Mouse (Mus musculus) heart, embryonic 16.5 days (tissue): ENCODE results near the gene Acsm2. TPM values are rescaled to one million over a fixed set of nuclear protein-coding genes. Genes with fewer than 3 reads are reported as not detected.

Experiments used
- ATAC-seq: fragments of 200-750 bp; cut with Nextera tagmentation; replicated peaks from 2 replicates; pipeline ENCODE4 v1.8.0; 2017; ENCODE audit warnings: moderate number of reproducible peaks; ENCODE audit not compliant: insufficient read depth, low FRiP score; ENCODE audit errors: extremely low read depth
- H3K27ac ChIP-seq: fragments of 300-500 bp; sonication (generic); 2 replicates; pipeline ENCODE4 v1.5.1; 2014; ENCODE audit warnings: mild to moderate bottlenecking, low read length, control low read depth, moderate library complexity
- H3K27me3 ChIP-seq: fragments of 300-500 bp; sonication (generic); 2 replicates; pipeline ENCODE4 v1.6.1; 2014; ENCODE audit warnings: low read length, mixed read lengths; ENCODE audit not compliant: control insufficient read depth, insufficient read depth
- H3K36me3 ChIP-seq: fragments of 300-500 bp; sonication (generic); 2 replicates; pipeline ENCODE4 v1.6.1; 2014; ENCODE audit not compliant: control insufficient read depth, insufficient read depth
- H3K4me1 ChIP-seq: fragments of 300-500 bp; sonication (generic); 2 replicates; pipeline ENCODE4 v1.6.1; 2014; ENCODE audit warnings: low read length, mixed read lengths; ENCODE audit not compliant: control insufficient read depth, insufficient read depth
- H3K4me2 ChIP-seq: fragments of 300-500 bp; sonication (generic); 2 replicates; pipeline ENCODE4 v1.6.1; 2014; ENCODE audit warnings: low read depth, mild to moderate bottlenecking, control low read depth, low read length
- H3K4me3 ChIP-seq: fragments of 300-500 bp; sonication (generic); 2 replicates; pipeline ENCODE4 v1.5.1; 2014; ENCODE audit warnings: mild to moderate bottlenecking, control low read depth, low read length
- H3K9ac ChIP-seq: fragments of 300-500 bp; sonication (generic); 2 replicates; pipeline ENCODE4 v1.6.1; 2014; ENCODE audit warnings: low read length, control low read depth
- H3K9me3 ChIP-seq: fragments of 300-500 bp; sonication (generic); replicated peaks from 2 replicates; pipeline ENCODE4 v1.6.1; 2016; ENCODE audit warnings: low read length; ENCODE audit not compliant: control insufficient read depth
- WGBS: fragments of 180-500 bp; shearing (Covaris S2); extraction: QIAGEN DNeasy Blood & Tissue Kit; methylation state at CpG from one replicate; pipeline ENCODE4 v1.1.7; 2014; 5-methylcytosine and 5-hydroxymethylcytosine counted together
- polyA plus RNA-seq: library from polyadenylated mRNA; unstranded; fragments of >200 nt; fragmentation: Nextera tagmentation; extraction: Ambion mirVana; gene quantifications from 2 replicates; pipeline ENCODE4 v1.2.1, GENCODE M21; 2015

The Acsm2 gene
- polyA plus RNA-seq: not detected in 2 replicates

DNA sequence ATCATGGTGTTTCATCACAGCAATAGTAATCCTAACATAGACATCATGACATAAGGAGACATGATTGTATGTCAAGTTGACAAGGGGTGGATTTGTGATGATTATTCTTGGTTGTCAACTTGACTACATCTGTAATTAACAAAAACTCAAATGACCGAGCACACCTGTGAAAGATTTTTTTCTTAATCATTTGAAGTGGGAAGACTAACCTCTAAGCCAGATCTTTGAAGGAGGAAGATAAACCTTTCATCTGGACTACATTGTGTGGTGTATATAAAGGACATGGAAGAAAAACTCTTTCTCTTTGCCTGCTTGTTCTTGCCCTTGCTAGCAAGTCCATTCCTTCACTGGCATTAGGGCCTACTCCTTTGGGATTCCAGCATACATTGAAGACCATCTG, at the start of gene Acsm2:
Gene Acsm2 (plus strand): TSS at position 301 of the 400 bp plus-strand sequence.
- H3K4me1 ChIP-seq: no peaks in the 10 kb centered on the region
- H3K9me3 ChIP-seq: no peaks in the 10 kb centered on the region
- H3K36me3 ChIP-seq: no peaks in the 10 kb centered on the region
- no peak for ATAC-seq
- no peak within 1 kb of the TSS for H3K4me3 ChIP-seq
- whole genome bisulfite sequencing: 71% methylated on average over 1 of the region's 1 CpGs
- H3K9ac ChIP-seq: no peak within 1 kb of the TSS
- no peak within 1 kb of the TSS for H3K27ac ChIP-seq
- no peak within 1 kb of the TSS for H3K4me2 ChIP-seq
- H3K27me3 ChIP-seq: no peaks in the 10 kb centered on the region

DNA sequence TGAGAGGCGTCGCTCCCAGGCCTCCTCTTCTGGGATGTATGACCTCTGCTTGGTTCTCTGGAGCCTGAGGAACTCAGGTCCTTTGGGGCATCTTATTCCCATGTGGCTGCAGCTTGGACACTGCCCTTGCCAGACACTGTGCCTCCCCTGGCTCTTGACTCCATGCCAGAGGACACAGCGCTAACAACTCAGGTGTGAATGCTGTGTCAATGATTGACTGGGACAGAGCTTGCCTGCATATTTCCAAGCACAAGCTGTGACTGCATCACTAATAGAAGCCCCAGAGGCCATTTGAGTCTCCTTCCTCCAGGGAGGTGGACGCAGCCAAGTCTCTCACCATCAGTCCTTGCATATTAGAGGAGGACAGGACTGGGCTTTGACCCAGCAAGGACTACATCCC, 43.0 kb upstream of the Acsm2 start:
- Histone ChIP-seq H3K9ac (no peak overlapping the region), H3K4me1 (no peaks in the 10 kb centered on the region), H3K4me3 (no peak overlapping the region), H3K4me2 (no peak overlapping the region), H3K9me3 (no peaks in the 10 kb centered on the region), H3K27ac (no peak overlapping the region), H3K36me3 (no peaks in the 10 kb centered on the region), H3K27me3 (no peaks in the 10 kb centered on the region)
- no peak for ATAC-seq
- WGBS: 86% methylated on average over 4 of the region's 4 CpGs

DNA sequence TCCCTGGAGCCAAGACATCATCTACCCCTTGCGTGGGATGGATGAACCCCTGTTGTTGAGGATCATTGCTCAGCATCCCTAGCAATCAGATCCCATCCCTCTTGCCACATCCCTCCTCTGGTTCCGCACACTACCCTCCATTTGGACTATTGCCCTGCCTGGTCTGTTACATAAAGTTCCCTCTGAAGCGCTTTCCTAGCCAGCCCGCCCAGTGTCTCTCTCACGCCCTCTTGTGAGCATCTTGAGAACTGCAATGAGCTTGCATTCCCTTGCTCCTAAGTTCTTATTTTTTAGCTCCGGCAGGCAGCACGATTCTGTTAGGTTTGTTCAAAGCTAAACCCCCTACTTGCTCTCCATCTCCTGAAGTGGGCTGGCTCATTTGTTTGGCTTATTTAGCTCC, 41.1 kb upstream of the Acsm2 start:
- 28% methylated on average over 7 of the region's 7 CpGs for WGBS
- H3K9me3 ChIP-seq: no peaks in the 10 kb centered on the region
- no peak overlapping the region for H3K27ac ChIP-seq
- no peaks in the 10 kb centered on the region for H3K4me1 ChIP-seq
- no peak overlapping the region for H3K4me2 ChIP-seq
- H3K4me3 ChIP-seq: no peak overlapping the region
- no peak overlapping the region for H3K9ac ChIP-seq
- H3K27me3 ChIP-seq: no peaks in the 10 kb centered on the region
- no peak for ATAC-seq
- no peaks in the 10 kb centered on the region for H3K36me3 ChIP-seq

DNA sequence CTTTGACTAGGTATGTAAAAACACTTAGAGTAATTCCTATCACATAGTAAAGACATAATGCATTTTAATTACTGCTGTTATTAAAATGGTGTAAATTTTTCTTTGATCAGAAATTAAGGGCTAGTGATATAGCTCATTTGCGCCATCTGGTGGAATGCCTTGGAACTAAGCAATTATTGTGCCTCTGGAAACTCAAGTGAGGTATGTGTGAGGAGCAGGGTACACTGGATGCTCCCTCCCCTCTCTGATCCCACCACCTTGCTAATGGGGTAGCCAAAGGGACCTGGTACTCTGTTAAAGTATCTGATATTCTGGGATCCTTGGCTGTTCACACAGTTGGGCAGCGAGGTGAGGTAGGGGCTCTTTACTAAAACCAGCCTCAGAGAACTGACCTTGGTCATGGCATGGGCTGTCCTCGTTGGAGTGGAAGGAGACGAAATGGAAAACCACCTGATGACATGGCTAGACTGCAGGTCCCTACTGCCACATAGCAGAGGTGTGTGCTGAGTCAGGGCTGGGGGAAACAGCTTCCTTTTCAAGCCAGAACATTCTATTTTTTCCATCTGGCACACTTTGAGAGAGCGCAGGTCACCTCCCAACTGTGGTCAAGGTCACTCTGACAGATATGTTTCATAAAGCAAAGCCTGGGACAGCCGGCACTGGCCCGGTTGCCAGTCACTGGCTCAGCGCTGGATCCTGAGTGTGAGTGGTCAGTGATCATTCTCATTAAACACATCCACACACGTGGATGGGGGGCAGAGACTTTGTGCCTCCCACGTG, 38.5 kb upstream of the Acsm2 start:
- no peak overlapping the region for H3K9ac ChIP-seq
- H3K4me3 ChIP-seq: no peak overlapping the region
- WGBS: 58% methylated on average over 10 of the region's 10 CpGs
- no peaks in the 10 kb centered on the region for H3K27me3 ChIP-seq
- no peak overlapping the region for H3K27ac ChIP-seq
- no peaks in the 10 kb centered on the region for H3K4me1 ChIP-seq
- no peak overlapping the region for H3K4me2 ChIP-seq
- H3K36me3 ChIP-seq: no peaks in the 10 kb centered on the region
- H3K9me3 ChIP-seq: no peaks in the 10 kb centered on the region
- ATAC-seq: no peak

DNA sequence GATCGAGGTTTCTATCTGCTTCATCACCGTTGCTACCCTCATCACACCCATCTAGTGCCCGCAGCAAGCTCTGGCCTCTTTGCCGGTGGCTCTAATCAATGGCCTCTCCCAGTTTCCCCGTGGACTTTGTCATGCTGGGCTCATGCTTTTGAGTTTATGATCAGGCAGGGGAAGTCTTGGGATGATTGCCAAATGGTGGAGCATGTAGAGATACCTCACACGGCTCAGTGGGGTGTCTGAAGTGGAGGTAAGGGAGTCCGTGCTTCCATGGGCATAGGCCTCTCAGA, 37.9 kb upstream of the Acsm2 start:
- Histone ChIP-seq H3K9me3 (no peaks in the 10 kb centered on the region), H3K36me3 (no peaks in the 10 kb centered on the region), H3K27me3 (no peaks in the 10 kb centered on the region), H3K4me2 (no peak overlapping the region), H3K4me3 (no peak overlapping the region), H3K4me1 (no peaks in the 10 kb centered on the region), H3K9ac (no peak overlapping the region), H3K27ac (no peak overlapping the region)
- no peak for ATAC-seq
- WGBS: 68% methylated on average over 7 of the region's 7 CpGs

DNA sequence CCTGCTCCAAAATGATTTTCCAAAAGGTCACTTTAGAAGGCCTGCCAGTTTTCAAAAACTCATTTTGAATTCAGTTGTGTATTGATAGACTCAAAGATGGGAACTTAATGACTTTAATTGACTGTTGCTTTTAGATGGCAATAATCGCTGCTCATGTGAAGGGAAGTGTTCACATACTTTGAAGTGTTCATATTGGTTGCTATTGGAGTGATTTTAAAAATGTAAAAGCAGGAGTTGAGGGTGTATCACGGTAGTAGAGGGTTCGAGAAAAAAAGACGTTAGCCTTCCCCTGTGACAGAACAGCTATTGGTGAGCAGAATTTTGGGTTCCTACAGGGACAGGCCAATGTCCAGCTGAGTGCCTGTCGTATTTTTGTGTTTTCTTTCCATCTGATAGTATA, 35.0 kb upstream of the Acsm2 start, which contains the start of gene Acsm5:
Gene Acsm5 (plus strand): TSS at position 301 of the 400 bp plus-strand sequence.
- no peak within 1 kb of the TSS for H3K27ac ChIP-seq
- no peak within 1 kb of the TSS for H3K4me3 ChIP-seq
- no peaks in the 10 kb centered on the region for H3K9me3 ChIP-seq
- no peaks in the 10 kb centered on the region for H3K27me3 ChIP-seq
- no peaks in the 10 kb centered on the region for H3K4me1 ChIP-seq
- H3K4me2 ChIP-seq: no peak within 1 kb of the TSS
- ATAC-seq: no peak
- H3K9ac ChIP-seq: no peak within 1 kb of the TSS
- WGBS: 66% methylated on average over 5 of the region's 5 CpGs
- H3K36me3 ChIP-seq: no peaks in the 10 kb centered on the region

DNA sequence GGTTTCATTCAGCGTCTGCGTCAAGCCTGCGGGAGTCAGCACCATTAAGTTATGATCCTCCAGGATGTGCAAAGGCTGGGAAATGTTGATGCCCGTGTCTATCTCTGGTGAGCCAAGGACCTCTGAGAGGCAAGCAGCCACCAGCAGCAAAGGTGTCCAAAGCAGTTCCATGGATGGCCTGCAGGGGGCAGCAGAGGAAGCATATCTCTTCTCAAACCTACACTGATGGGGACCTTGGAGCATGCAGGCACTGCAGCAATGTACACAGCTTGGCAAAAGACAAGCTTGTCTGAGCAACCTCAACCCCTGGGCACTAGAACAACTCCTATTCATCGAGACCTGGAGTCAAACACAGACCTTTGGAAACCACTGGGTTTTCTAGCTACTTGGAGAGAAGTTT, 34.5 kb upstream of the Acsm2 start:
- Histone ChIP-seq H3K4me3 (no peak overlapping the region), H3K4me1 (no peaks in the 10 kb centered on the region), H3K9ac (no peak overlapping the region), H3K27me3 (no peaks in the 10 kb centered on the region), H3K36me3 (no peaks in the 10 kb centered on the region), H3K27ac (no peak overlapping the region), H3K4me2 (no peak overlapping the region), H3K9me3 (no peaks in the 10 kb centered on the region)
- ATAC-seq: no peak
- 35% methylated on average over 5 of the region's 5 CpGs for WGBS

DNA sequence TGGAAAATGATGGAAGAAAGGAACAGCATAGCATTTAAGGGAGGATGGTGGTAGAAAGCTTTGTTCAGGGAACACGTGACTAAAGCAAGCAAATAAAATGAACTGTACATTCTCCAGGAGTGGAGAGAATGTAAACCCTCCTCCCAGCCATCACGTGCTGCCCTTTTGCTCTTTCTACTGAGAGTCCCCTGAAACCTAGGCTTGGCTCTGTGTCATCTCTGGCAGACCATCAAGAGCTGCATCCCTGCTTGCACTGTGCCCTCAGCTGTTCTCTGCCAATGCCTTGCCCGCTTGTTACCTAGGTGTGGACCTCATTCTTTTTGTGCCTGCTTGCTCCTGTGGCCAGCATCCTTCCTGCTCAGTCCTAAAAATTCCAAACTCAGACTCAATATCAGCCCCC, 32.3 kb upstream of the Acsm2 start:
- ATAC-seq: no peak
- Histone ChIP-seq H3K27ac (no peak overlapping the region), H3K4me2 (no peak overlapping the region), H3K27me3 (no peaks in the 10 kb centered on the region), H3K9me3 (no peaks in the 10 kb centered on the region), H3K4me3 (no peak overlapping the region), H3K36me3 (no peaks in the 10 kb centered on the region), H3K4me1 (no peaks in the 10 kb centered on the region), H3K9ac (no peak overlapping the region)
- 63% methylated on average over 3 of the region's 3 CpGs for WGBS

DNA sequence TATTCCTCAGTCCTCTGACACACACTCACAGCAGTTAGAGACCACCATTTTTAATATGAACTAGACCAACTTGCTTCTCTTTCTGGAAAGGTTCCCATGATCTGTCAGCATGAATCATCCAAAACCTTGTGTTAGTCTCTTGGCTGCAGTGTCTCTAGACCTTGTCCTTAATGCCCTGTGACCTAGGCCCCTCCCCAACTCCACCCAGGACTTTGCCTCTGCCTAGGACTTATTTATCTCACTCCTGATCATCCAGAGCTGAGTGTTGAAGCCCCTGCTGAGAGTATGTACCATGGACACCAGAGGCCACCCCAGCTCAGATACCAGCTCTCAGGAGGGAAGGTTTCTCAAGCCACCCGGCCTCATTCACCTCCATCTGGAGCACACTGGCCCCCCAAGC, 31.8 kb upstream of the Acsm2 start:
- Histone ChIP-seq H3K4me3 (no peak overlapping the region), H3K27me3 (no peaks in the 10 kb centered on the region), H3K27ac (no peak overlapping the region), H3K4me2 (no peak overlapping the region), H3K4me1 (no peaks in the 10 kb centered on the region), H3K9ac (no peak overlapping the region), H3K36me3 (no peaks in the 10 kb centered on the region), H3K9me3 (no peaks in the 10 kb centered on the region)
- 45% methylated on average over 1 of the region's 1 CpGs for WGBS
- no peak for ATAC-seq
